Mouse (Mus musculus) cerebellum, adult 2 months (tissue): ENCODE measurements around the gene Dusp6.

Source experiments
- CTCF ChIP-seq: fragments of 200-500 bp; IDR thresholded peaks from 2 replicates; pipeline ENCODE4 v1.5.1; 2011; ENCODE audit warnings: low read depth, mild to moderate bottlenecking, control low read depth, low read length, moderate library complexity, borderline replicate concordance; ENCODE audit not compliant: insufficient read depth
- POLR2A ChIP-seq: fragments of 200-500 bp; IDR thresholded peaks from 2 replicates; pipeline ENCODE4 v1.6.1; 2011; ENCODE audit warnings: low read length, control low read depth, borderline replicate concordance; ENCODE audit not compliant: insufficient read depth

GRCm38 (mm10) chr10:99238537-99238936 lies 24.5 kb upstream of the Dusp6 start:
- TF ChIP-seq CTCF (no peak), POLR2A (no peak)
